Mouse (Mus musculus) monocyte, adult 5-6 weeks (primary cell): ENCODE data around the gene Bicc1. TPM values are rescaled to one million over a fixed set of nuclear protein-coding genes. Genes with fewer than 3 reads are reported as not detected.
"Not testable (repeated sequence)": the region's sequence is repeated elsewhere in the genome, so short reads cannot be mapped to it uniquely, and the experiment has no call there.

ENCODE experiments used
- ATAC-seq: fragments of 153-309, 156-312 bp; replicated peaks from 2 replicates; pipeline ENCODE4 v1.8.0; 2017; ENCODE audit warnings: mild to moderate bottlenecking; ENCODE audit not compliant: low TSS enrichment, insufficient number of reproducible peaks, severe bottlenecking, poor library complexity, low FRiP score
- total RNA-seq: library from RNA; stranded (forward); fragments of 200-1000, 200-491, 200-594 nt; gene quantifications from 3 replicates; pipeline ENCODE4 v1.2.3, GENCODE M21; 2017

Bicc1 gene
- total RNA-seq, 1 experiment from 2014 or later: not detected

DNA sequence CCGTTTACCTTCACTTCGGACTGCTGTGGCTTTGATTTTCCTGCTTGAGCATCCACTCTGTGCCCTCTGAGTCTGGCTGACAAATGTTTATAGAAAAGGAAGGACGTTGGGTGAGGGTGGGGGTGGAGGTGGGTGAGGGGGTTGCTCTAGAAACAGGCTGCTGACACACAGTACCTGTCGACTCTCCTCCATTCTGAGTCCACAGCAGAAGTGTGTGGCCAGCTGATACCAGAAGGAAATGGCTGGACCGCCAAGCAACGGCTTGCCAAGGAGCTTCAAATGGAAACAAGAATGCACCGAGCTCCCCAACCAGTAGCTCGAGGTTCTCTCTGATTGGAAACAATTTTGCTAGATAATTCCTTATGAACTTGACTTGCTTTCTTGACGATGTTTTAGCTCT lies 182.9 kb downstream of the Bicc1 start:
- ATAC-seq: no peak

DNA sequence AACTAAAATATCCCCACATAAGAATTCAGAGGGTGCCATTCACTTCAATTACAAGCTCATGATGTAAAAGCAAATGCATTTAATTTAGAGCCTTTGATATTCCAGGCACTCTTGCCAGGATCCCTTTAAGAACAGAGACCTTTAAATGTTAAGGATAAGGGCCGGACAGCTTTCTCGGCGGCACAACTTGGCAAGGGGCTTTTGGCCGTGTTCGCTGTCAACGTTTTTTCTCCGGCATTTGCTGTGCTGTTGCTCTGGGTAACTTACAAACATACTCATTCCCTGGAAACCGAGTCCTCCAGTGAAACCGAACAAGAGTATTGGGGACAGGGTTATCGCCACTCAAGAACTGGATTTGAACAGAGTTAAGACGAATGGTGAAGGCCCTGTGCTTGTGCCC lies 188.3 kb downstream of the Bicc1 start:
- no peak for ATAC-seq

DNA sequence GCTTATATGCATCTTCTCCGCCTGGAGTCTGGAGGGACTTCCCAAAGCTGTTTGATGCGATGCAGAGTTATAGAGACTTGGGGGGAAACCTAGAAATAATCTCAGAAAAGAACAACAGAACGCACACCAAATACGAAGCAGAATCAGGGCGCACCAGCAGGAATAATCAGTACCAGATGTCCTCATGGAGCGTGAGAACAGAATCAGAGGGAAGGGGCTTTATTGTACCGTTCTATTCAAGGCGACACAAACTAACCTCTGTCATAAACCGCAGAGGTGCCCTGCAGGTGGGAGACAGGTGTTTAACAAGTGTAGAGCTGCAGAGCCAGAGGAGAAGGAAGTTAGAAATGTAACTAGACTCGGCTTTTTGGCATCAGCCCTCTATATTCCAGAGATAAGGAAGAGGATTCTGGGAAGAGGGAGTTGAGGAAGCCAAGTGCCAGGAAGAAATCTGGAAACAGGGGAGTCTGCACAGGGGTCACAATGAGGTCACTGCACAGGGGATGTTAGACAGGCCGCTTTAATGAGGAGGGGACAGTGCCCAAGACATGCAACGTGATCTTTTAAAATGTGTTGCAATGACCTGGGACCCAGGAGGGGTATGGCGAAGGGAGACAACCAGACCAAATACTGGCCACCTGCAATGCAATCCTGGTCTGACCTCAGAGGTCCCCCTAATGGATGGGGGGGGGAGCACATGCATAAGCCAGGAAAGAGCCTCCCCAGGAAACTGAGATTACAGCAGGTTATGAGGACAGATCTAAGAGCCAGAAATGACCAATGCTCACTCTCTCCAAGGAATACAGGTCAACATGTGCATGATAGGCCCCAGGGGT lies 190.4 kb downstream of the Bicc1 start:
- no peak for ATAC-seq

DNA sequence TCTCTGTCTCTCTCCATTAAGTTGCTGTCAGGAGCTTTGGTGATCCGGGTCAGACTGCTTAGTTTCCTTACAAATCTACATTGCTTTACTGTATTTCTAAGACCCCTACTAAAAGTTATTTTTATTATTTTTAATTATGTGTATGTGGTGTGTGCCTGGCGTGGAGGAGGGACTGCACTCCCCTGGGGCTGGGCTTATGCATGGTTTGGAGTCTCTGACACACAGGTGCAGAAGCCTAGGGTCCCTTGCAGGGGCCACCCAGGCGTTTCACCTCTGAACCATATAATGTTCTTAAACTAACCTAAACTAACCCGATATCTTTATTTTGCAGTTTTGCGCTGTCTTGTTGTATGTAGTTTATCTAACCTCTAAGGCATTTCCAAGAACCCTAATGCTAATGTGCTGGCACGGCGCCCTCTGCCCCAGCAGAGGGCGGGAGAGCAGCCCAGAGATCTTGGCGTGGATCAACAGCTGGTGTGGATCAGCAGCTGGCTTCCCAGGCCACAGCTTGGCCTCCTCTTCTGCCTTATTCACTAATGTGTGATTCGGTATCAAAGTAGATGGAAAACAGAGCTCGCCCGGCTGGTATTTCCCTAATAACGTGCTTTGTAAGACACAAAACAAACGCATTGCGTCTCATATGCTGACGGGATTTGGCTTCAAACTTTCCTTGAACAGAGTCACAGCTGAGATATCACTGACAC lies 192.7 kb downstream of the Bicc1 start:
- no peak for ATAC-seq

DNA sequence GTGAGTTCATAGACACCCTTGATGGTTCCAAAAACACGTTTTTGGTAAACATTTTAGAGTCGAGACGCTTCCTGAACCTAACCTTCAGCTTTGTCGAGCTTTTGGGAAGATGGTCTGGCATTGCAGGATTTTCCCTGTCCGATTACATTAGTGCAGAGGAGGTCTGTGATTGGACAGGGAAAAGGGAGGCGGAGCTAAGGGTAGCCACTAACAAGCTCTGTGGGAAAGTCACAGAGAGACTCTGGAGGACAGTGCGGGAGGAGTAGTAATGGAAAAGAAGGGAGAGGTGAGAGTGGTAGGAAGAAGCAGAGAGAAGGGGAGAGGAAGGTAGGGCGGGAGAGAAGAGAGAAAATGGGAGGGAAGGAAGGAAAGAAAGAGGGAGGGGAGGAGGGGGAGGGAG lies 194.8 kb downstream of the Bicc1 start:
- ATAC-seq: no peak

DNA sequence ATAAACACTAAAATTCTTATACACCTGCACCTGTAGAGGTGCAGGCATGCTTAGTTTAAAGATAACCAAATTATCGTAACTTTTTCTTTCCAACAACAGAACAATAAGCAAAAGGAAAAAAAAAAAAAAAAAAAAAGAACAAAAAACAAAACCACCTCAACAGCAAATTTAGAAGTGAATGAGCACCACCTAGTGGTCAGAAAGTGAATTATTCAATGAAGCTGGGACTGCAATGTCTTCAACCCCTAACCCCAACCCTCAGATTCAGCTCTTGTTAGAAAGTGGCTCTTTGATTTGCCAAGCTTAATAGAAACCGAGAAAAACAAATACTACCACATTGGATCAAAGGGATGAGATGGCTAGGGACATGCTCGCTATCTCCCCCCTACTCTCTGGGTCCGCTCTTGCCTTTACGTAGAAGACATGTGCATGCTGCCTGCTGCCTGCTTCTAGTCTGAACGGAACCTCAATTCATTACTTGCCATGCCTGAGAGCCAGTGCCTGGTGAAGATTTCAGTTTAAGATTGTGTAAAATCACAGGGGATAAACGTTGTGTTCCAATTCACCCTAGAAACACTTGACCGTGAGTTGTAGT lies 195.8 kb downstream of the Bicc1 start:
- ATAC-seq: no peak

DNA sequence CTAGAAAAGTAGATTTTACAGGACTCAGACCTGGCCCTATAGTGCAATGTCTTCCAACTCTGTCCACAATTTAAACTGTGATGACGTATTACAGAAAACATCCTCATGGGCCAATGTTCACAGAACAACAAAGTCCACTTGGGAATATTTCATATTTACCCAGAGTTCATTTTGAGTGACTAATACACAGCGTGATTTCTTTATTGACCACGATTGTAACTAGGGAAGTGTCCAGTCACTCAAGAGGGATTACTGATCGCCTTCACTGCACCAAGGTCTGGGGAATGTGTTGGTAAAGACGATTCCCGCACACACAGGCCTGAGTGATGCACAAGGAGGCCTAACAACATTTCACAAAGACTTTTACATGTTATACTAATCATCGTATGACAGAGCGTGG lies 197.9 kb downstream of the Bicc1 start:
- no peak for ATAC-seq

DNA sequence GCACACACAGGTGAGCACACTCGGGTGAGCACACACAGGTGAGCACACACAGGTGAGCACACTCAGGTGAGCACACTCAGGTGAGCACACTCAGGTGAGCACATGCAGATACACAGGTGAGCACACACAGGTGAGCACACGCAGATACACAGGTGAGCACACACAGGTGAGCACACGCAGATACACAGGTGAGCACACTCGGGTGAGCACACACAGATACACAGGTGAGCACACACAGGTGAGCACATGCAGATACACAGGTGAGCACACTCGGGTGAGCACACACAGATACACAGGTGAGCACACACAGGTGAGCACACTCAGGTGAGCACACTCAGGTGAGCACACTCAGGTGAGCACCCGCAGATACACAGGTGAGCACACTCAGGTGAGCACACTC lies 199.1 kb downstream of the Bicc1 start:
- not testable (repeated sequence) for ATAC-seq

DNA sequence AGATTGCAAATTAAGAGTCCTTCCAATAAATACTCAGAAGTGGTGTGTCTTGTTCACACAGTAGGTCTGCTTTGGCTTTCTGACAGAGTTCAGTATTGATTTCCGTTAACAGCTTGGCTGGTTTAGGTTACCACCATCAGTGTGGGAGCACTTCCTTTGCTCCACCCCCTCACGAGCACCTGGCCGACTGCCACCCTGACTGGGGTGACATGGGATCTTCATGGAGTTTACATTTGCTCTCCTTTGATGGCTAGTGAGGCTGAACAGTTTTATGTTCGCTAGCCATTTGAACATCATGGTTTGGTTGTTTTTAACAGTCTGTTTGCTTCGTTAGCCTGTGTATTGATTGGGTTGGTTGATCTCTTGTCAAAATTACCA lies 206.7 kb downstream of the Bicc1 start:
- no peak for ATAC-seq

DNA sequence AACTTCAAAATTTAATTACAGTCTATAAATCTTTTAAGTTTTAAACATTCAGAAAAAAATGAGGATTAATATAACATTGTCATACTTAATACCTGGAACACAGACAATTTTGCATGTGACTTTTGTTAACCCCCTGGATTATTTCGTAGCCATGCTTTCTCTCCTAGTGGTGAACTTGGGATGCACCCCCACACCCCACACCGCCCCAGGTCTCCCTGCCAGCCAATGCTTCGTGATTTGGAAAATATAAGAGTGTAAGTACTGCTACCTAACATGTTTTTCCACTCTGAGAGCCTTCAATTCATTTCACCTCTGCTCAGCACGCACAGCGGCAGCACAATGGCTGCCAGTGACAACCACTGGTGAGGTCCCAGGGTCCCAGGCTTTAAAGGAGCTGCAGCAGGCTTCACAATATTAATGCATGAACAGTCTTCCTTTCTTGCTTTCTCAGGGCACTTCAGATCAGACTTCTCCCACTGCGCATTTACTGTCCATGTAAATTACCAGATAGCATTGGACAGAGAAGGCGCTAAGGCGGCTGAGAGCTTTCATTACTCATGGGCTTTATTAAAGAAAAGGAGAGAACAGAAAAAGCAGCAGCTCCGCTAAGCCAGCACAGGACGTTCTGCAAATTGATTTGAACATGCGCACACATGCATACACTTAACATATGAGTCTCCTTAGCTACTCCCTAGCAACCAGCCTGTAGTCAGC lies 207.3 kb downstream of the Bicc1 start:
- no peak for ATAC-seq

DNA sequence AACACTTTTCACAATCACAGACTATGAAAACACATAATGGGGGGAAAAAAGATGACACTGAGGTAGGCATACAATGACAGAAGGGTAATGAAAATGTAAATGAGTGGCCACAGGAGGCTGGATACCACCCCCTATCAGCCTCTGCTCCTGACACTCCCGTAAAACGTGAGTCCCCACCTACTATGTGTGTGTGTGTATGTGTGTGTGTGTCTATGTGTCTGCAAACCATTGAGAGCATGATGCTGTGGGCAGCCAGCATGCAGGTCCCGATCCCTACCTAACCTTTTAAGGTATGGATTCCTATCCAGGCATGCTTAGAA lies 209.4 kb downstream of the Bicc1 start:
- no peak for ATAC-seq

DNA sequence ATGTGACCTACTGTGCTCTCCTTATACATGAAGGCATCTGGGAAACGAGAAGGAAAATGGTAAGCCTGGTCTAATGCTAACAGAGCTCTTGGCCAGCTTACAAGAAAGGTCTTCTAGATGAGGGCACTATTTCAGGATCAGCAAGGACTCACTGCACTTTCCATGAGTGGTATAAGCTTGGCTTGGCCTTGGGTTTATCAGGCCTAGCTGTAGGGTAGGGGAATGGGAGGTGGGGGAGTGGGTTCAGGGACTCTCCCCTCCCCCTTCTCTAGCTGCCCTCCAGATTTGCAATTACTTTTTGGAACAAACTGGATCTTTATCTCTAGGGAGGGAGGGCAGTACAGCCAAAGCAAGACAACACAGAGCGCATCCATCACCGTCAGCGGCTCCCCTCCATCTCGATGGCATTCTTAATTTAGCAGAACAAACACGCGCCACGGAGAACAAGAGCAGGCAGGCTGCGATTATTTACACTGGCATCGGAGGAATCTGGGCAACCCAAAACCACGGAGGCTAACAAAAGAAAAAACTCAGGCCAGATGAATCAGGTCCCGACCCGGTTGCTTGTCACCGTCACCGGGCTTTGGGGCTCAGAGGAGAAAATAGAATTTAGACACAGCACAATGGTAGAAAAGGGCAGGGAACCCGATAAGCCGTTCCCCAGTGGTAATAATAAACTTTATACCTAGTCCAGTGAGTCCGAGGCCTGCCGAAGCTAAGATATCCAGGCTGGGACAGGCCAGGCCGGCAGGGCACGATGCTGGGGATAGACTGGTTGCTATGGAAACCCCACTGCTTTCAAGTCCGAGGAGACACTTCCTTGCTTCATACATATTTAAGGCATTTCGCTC lies 210.0 kb downstream of the Bicc1 start:
- no peak for ATAC-seq

DNA sequence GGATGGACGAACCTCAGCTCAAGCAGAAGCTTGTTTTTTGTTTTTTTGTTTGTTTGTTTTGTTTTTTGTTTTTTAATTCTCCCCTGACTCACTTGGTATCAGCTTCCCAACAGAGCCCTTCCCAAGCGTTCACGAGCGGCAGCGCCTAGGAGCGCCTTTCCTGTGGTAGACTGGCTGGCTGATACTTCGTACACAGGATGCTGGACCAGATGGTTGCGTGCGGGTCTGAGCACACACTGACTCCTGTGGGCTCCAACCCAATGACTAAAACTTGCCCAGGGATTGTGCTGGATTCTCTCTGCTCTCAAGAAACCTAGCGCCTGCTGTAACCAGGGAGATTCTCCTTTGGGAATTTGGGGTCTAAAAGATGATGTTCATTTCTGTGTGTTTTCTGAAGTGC lies 211.2 kb downstream of the Bicc1 start:
- ATAC-seq: no peak

DNA sequence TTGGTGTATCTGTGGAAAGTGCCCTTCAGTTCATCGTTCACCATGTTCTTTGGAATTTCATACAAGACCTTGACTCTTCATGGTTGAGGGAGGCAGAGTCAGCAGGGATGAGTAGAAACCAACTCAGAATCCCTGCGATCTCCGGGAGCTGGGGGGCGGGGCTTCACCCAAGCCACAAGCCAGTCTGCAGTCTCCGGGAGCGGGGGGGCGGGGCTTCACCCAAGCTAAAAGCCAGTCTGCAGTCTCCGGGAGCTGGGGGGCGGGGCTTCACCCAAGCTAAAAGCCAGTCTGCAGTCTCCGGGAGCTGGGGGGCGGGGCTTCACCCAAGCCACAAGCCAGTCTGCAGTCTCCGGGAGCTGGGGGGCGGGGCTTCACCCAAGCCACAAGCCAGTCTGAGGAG lies 213.4 kb downstream of the Bicc1 start:
- not testable (repeated sequence) for ATAC-seq

DNA sequence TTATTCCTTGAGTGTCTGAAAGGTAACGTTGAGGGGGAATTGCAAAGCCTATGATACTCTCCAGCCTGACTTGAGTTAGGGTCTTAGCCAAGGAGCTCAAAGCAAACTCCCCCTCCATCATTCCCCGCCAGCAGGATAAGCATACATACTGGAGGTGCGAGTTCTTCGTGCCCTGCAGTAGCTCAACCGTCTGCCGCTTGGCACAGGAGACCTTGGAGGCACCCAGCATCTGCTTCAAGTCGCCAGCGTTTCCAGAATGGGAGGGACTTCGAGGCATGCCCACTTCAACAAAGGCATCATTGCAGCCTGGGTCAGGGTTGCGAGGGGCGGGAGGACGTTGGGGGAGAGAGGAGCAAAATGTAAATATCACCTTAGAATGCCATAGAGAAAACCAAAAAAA lies 214.4 kb downstream of the Bicc1 start:
- ATAC-seq: no peak

DNA sequence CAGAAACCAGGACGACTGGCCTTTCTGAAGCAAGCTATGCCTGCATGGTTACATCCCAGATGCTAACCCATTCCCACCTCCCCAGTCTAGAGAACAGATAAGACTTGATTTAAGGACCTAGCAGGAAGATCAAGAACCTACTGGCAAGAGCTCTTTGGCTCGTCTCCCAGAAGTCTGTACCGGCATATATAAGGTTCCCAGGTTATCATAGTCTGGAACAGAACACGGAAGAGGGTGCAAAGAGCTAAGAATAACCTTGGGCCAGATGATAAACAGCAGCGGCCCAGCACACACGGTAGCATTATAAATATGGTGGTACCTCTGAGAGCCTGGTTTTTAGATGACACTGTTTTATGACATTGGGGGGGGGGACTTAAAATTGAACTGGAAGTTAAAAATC lies 217.9 kb downstream of the Bicc1 start:
- no peak for ATAC-seq

DNA sequence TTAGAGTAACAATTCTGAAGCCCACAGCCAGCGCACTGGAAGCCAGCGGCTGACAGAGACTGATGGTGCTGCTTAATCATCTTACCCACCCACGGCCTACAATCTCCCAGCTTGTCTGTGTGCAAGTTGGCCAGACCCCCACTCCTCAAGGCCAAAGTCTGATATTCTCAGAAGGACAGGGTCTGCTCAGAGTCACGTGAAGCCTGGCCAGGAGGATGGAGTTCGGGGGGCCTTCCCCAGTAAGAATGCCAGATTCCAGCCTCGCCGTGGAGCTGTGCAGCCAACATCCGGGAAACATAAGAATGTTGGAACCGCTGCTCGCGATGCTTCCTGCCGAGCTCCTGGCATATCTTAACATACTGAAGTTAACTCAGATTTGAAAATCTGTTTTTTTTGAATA lies 219.7 kb downstream of the Bicc1 start:
- no peak for ATAC-seq

DNA sequence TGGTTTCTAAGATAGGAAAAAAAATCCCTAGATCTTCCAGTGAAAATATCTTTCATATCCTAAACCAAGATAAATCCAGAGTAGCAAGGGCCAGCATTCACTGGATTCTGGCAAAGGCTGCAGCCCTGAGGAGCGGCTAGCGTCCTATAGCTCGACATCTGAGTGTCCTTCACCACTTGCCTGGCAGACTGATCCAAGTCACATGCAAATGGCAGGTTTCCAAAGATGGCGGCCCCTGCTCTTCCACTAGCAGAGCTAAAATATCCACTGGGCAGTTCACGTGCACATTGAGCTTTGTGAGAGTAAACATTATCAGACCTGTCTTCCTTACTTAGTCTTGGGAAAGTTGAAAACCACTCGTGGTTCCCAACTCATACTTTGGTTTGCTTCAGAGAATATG lies 222.1 kb downstream of the Bicc1 start:
- ATAC-seq: no peak

DNA sequence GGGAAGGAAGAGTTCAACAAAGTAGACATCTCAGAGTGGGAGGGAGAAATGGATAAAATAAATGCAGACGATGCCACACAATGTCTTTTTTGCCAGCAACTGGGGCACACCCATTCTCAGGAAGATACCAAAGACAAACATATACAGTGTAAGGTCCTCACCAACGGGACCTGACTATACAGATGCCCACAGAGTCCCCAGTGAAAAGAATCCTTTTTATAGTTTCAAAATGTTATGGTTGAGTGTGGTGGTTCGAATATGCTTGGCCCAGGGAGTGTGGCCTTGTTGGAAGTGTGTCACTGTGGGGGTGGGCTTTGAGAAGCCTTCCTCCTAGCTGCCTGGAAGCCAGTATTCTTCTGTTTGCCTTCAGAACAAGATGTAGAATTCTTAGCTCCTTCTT lies 223.5 kb downstream of the Bicc1 start:
- no peak for ATAC-seq
